Mouse (Mus musculus): ENCODE results near the gene Rbm20.

GRCm38 (mm10) chr19:53868796-53869195, 191.7 kb downstream of the Rbm20 start:
- TF ChIP-seq CTCF (IDR thresholded peaks at IDR 0.05; ENCODE audit: extremely low read depth, insufficient read depth, insufficient read length, insufficient replicate concordance): no peak
- TF ChIP-seq POLR2A (IDR thresholded peaks at IDR 0.05; ENCODE audit: low read depth, low read length): no peak
